Mouse (Mus musculus) fat pad, adult 2 months (tissue): ENCODE measurements around the gene Hoxd13.

ENCODE experiments used
- DNase-seq: peaks from one replicate; pipeline ENCODE4 v3.0.0-alpha.2; 2011; ENCODE audit warnings: low read depth, low spot score; ENCODE audit errors: extremely low read depth

Hoxd13 gene

DNA sequence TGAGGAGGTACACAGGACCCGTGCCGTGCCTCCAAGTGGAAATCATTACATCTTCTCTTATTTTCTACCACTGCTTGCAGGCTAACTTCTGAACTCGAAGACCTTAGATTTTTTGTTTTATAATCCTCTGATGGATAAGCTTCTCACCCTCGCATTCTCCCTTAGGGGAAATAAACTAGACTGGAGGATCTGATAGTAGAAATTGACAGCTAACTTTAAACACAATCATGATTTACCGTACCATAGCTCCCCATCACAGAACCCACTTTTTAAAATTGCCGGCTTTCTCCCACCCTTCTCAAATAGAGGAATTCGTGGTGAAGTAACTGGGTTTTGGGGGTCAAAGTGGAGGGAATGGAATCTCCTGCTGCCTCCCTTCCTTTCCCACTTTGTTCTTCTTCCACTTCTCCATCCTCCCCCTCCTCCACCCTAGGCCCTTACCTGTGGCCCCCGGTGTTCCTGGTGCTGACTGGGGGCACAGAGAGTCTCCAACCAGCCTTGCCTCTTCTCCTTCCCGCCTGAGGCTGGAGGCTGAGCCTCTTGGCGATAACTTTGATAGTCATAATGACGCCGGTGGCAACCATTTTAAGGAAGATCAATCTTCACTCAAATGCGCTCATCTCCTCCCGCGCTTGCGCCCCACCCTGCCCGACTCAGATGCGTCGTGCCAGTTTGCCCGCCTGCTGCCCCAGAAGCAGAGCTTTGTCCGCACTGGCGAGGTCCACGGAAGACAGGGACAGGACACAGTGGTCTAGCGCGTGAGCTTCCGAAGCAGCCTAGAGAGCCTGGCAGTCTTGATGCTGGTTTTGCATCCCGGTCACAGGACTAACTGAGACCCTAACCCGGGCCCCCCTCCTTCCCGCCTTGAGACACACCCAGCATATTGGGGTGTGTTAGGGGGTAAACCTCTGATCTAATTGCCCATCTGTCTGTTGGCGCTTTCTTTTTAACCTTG, 7.4 kb upstream of the Hoxd13 start:
- no peak for DNase-seq

- no peak for DNase-seq
Measured at GRCm38 (mm10) chr2:74661685-74662084, 6.4 kb upstream of the Hoxd13 start.

GRCm38 (mm10) chr2:74663291-74663925, 4.7 kb upstream of the Hoxd13 start:
- no peak for DNase-seq

DNA sequence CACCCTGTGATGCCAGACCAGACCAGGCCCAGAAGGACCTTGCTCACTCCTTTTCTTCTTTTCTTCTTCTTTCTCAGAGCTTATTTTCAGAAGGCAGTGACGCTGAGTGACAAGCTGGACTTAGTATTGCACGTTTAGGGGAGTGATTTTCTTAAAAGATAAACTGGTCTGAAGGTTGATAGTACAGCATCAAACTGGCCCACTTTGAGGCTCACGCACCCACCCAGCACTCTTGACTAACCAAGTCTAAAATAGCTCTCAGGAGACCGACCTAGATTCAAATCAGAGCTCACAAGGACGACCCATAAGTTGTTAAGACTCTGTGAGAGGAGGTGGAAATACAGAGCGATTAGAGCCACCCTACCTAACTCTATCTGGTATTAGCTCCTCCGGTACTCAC, 1.7 kb upstream of the Hoxd13 start:
- no peak for DNase-seq

GRCm38 (mm10) chr2:74667191-74667841, 794 bp upstream of the Hoxd13 start:
- DNase-seq: no peak

GRCm38 (mm10) chr2:74668370-74669229, 490 bp downstream of the Hoxd13 start:
- DNase-seq: no peak

- DNase-seq: no peak
Measured at GRCm38 (mm10) chr2:74669230-74669578, 1.1 kb downstream of the Hoxd13 start.

DNA sequence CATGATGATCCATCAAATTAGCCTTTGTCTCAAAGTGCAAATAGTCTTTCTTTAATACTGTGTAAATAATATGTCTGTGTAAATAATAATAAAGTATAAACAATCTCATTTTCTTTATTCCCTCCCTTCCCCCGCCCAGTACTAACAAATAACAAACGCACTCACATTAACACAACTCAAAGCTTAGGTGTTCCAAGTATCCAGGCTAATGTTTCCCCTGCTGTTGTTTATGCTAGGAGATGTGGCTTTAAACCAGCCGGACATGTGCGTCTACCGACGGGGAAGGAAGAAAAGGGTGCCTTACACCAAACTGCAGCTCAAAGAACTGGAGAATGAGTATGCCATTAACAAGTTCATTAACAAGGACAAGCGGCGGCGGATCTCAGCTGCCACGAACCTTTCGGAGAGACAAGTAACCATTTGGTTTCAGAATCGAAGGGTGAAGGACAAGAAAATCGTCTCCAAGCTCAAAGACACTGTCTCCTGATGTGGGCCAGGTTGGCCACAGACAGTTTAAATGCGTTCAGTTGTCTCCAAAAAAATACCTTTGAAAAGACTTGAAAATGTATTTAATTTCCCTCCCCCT, 1.6 kb downstream of the Hoxd13 start:
- DNase-seq: no peak

- no peak for DNase-seq
Measured at GRCm38 (mm10) chr2:74670632-74671188, 2.6 kb downstream of the Hoxd13 start.

DNA sequence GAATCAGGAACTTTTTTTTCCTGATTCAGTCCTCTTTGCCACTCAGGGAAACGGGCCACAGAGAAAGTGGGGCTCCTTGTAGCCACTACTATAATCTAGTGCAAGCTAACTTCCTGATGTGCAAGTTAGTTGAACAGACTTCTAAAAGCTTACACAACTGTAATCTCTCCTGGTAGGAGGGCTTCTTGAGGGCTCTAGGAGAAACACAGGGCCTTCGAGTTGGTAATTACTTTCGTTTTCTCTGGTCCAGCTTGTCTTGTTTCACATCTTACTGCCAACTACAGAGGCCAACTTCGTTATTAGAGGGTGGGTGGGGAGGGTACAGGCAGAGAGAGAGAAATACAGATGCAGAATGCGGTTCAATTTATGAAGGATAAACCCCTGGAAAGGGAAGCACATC, 3.7 kb downstream of the Hoxd13 start:
- DNase-seq: no peak

GRCm38 (mm10) chr2:74672481-74673362, 4.6 kb downstream of the Hoxd13 start:
- DNase-seq: no peak

DNA sequence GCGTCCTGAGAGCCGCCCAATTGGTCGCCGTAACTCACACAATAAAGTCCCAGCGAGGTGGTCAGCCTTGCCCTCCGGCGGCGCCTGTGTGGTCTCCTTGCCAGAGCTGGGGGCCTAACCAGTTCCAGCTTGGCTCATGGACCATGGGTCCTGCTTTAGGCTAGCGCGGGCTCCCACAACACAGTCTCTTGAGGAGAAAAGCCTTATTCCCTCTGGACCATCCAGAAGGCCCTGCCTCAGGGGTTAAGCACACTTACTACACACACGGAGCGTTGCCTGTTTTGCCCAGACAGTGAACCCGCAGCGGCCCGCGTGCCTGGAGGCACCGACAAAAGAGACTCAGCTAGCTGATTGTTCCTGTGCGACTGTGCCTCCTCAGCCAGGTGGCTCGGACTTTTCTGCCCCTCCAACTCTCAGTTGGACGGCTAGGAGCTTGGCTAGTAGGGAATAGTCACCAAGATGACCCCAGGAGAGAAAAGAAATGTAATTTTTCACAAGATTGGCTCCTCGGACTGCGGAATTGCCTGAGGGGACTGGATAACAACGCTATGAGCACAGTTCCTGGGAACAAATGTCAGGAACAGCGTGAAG, 5.8 kb downstream of the Hoxd13 start:
- no peak for DNase-seq

GRCm38 (mm10) chr2:74674881-74675665, 7.0 kb downstream of the Hoxd13 start, which contains the start of gene Hoxd12:
Hoxd12 (plus strand) TSS chr2:74675013.
- no peak for DNase-seq

GRCm38 (mm10) chr2:74675666-74676282, 7.7 kb downstream of the Hoxd13 start:
- DNase-seq: no peak

GRCm38 (mm10) chr2:74676376-74677052, 8.4 kb downstream of the Hoxd13 start:
- no peak for DNase-seq

GRCm38 (mm10) chr2:74677106-74677505, 9.0 kb downstream of the Hoxd13 start:
- DNase-seq: no peak
